Mouse (Mus musculus) CH12.LX (cell line): ENCODE data around the gene Ap4s1. TPM values are rescaled to one million over a fixed set of nuclear protein-coding genes. Genes with fewer than 3 reads are reported as not detected.

ENCODE experiments used
- DNase-seq: peaks from one replicate; pipeline ENCODE4 v3.0.0-alpha.2; 2013; ENCODE audit errors: extremely low read depth
- H3K27ac ChIP-seq: 2 replicates; pipeline ENCODE4 v1.5.1; 2012; ENCODE audit warnings: low read depth, mild to moderate bottlenecking, control low read depth, moderate library complexity; ENCODE audit not compliant: insufficient read depth
- H3K27me3 ChIP-seq: replicated peaks from 2 replicates; pipeline ENCODE3; 2012; ENCODE audit warnings: inconsistent platforms
- H3K36me3 ChIP-seq, 2 experiments: replicated peaks in 1 of 2; 2 replicates each; pipeline versions ENCODE3 to v1.6.1; 2012; ENCODE audit warnings: inconsistent platforms in 1 of 2, low read length in 1 of 2, mild to moderate bottlenecking in 1 of 2, mixed read lengths in 1 of 2, moderate library complexity in 1 of 2; ENCODE audit not compliant: control insufficient read depth in 1 of 2, insufficient read depth in 1 of 2
- H3K4me1 ChIP-seq, 2 experiments: 2 replicates each; pipeline ENCODE4 v1.6.1; 2012; ENCODE audit warnings: inconsistent platforms in 1 of 2, moderate library complexity in 1 of 2; ENCODE audit not compliant: insufficient read depth in 2 of 2, control insufficient read depth in 1 of 2
- H3K4me2 ChIP-seq: 2 replicates; pipeline ENCODE4 v1.6.1; 2012; ENCODE audit warnings: low read depth, mild to moderate bottlenecking, control low read depth; ENCODE audit not compliant: poor library complexity, insufficient read depth, severe bottlenecking
- H3K4me3 ChIP-seq, 3 experiments: fragments of 150-350 bp in 1 of 3; sonication (generic) in 1 of 3; replicated peaks in 1 of 3; 2 replicates each; pipeline versions ENCODE3 to v1.5.1; 2011 to 2012; ENCODE audit warnings: low read depth in 2 of 3, low read length in 2 of 3, mild to moderate bottlenecking in 2 of 3, moderate library complexity in 2 of 3, control low read depth in 1 of 3, improper control_type of control experiment in 1 of 3, inconsistent platforms in 1 of 3, mixed read lengths in 1 of 3; ENCODE audit not compliant: poor library complexity in 1 of 3
- H3K79me2 ChIP-seq: replicated peaks from 2 replicates; pipeline ENCODE4 v1.6.1; 2012; ENCODE audit warnings: mild to moderate bottlenecking, moderate library complexity; ENCODE audit not compliant: control insufficient read depth, poor library complexity, insufficient read depth, severe bottlenecking; ENCODE audit errors: extremely low read depth
- H3K9ac ChIP-seq: 2 replicates; pipeline ENCODE4 v1.6.1; 2012; ENCODE audit warnings: low read depth, mild to moderate bottlenecking, control low read depth, moderate library complexity; ENCODE audit not compliant: insufficient read depth
- H3K9me3 ChIP-seq: replicated peaks from 2 replicates; pipeline ENCODE3; 2012; ENCODE audit warnings: low read length, inconsistent platforms, mixed read lengths
- BHLHE40 ChIP-seq: IDR thresholded peaks from 2 replicates; pipeline ENCODE4 v1.6.1; 2011; ENCODE audit warnings: mild to moderate bottlenecking, low read depth, low read length, improper control_type of control experiment
- CHD1 ChIP-seq: IDR thresholded peaks from 2 replicates; pipeline ENCODE4 v1.6.1; 2012; ENCODE audit warnings: low read depth, low read length, improper control_type of control experiment, inconsistent platforms
- CHD2 ChIP-seq: IDR thresholded peaks from 2 replicates; pipeline ENCODE4 v1.6.1; 2011; ENCODE audit warnings: low read length, improper control_type of control experiment
- ELF1 ChIP-seq: IDR thresholded peaks from 2 replicates; pipeline ENCODE4 v1.6.1; 2014; ENCODE audit warnings: low read depth, mild to moderate bottlenecking, inconsistent platforms, low read length, improper control_type of control experiment
- EP300 ChIP-seq: IDR thresholded peaks from 2 replicates; pipeline ENCODE4 v1.6.1; 2011; ENCODE audit warnings: low read length, improper control_type of control experiment
- JUN ChIP-seq: IDR thresholded peaks from 2 replicates; pipeline ENCODE4 v1.6.1; 2011; ENCODE audit warnings: low read depth, mild to moderate bottlenecking, low read length, improper control_type of control experiment, moderate library complexity; ENCODE audit not compliant: insufficient read depth
- KAT2A ChIP-seq: IDR thresholded peaks from 2 replicates; pipeline ENCODE4 v1.6.1; 2012; ENCODE audit warnings: low read length, improper control_type of control experiment, inconsistent platforms; ENCODE audit not compliant: insufficient replicate concordance
- MAFK ChIP-seq: IDR thresholded peaks from 2 replicates; pipeline ENCODE4 v1.6.1; 2011; ENCODE audit warnings: low read length, improper control_type of control experiment; ENCODE audit not compliant: insufficient replicate concordance
- NRF1 ChIP-seq: IDR thresholded peaks from 2 replicates; pipeline ENCODE4 v1.6.1; 2014; ENCODE audit warnings: low read depth, mild to moderate bottlenecking, inconsistent platforms, low read length, improper control_type of control experiment, moderate library complexity
- RCOR1 ChIP-seq: conservative IDR thresholded peaks from 2 replicates; pipeline ENCODE4 v1.6.1; 2012; ENCODE audit warnings: low read depth, mild to moderate bottlenecking, inconsistent platforms, low read length, improper control_type of control experiment
- TBP ChIP-seq: conservative IDR thresholded peaks from 2 replicates; pipeline ENCODE4 v1.6.1; 2011; ENCODE audit warnings: low read depth, low read length, improper control_type of control experiment
- TCF12 ChIP-seq: IDR thresholded peaks from 2 replicates; pipeline ENCODE4 v1.6.1; 2014; ENCODE audit warnings: low read depth, mild to moderate bottlenecking, inconsistent platforms, low read length, improper control_type of control experiment
- ZMIZ1 ChIP-seq: IDR thresholded peaks from 2 replicates; pipeline ENCODE4 v1.6.1; 2012; ENCODE audit warnings: low read depth, mild to moderate bottlenecking, inconsistent platforms, low read length, improper control_type of control experiment
- dilution Hi-C: fragments of 300-500 bp; cut with MboI; formaldehyde crosslinking; loops from 2 replicates; pipeline ENCODE4 v1.14.3; 2020; ENCODE audit warnings: low sequenced_read_pairs; ENCODE audit not compliant: extremely low pct_unique_long_range_greater_than_20kb, extremely low pct_ligation_motif_present
- in situ Hi-C: fragments of 300-500 bp; cut with MboI; formaldehyde crosslinking; loops from 3 replicates; pipeline ENCODE4 v1.14.3; 2019; ENCODE audit warnings: low sequenced_read_pairs, low pct_ligation_motif_present, low pct_unique_long_range_greater_than_20kb, mixed read lengths
- polyA plus RNA-seq: library from polyadenylated mRNA; unstranded; fragments of >175 nt; gene quantifications from 2 replicates; pipeline ENCODE4 v1.2.1, GENCODE M21; 2012; ENCODE audit warnings: low read depth; ENCODE audit not compliant: insufficient read length
- total RNA-seq, 2 experiments: library from RNA; depleted of rRNA; stranded (reverse); fragments of 300-350 nt in 1 of 2; fragments of >200 nt in 1 of 2; gene quantifications; 2 replicates each; pipeline ENCODE4 v1.2.3; 2012 to 2014

The Ap4s1 gene
- total and polyA plus RNA-seq, 3 experiments, result 11.0 to 32.4 (median 20.5) TPM

DNA sequence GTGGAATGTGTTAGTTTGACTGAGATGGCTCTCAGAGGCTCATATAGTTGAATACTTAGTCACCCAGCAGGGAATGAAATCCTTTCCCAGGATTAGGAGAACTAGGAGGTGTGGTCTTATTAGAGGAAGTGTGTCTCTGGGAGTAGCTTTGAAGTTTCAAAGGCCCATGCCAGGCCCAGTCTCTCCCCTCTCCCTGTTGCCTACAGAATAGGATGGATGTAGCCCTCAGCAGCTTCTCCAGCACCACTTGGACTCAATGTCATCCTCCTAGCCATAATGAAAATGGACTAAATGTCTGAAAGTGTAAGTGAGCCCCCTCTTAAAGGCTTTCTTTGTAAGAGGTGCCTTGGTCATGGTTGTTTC, 65.7 kb downstream of the Ap4s1 start:
- Histone ChIP-seq H3K4me1 (no peaks in the 10 kb centered on the region), H3K4me2 (no peak overlapping the region), H3K9me3 (no peaks in the 10 kb centered on the region), H3K27me3 (no peaks in the 10 kb centered on the region), H3K36me3 (peaks cover 49 to 88% of the 10 kb centered on the region in 2 experiments), H3K27ac (no peak overlapping the region), H3K4me3 (no peak overlapping the region), H3K9ac (no peak overlapping the region), H3K79me2 (no peaks in the 10 kb centered on the region)
- TF ChIP-seq TBP (no peak), MAFK (no peak), NRF1 (no peak), BHLHE40 (no peak), EP300 (no peak), KAT2A (no peak), JUN (no peak), TCF12 (no peak), RCOR1 (no peak)
- in situ Hi-C loops (loop anchor here (25.0 kb wide), 1 partner anchor 344 kb away; no protein-coding TSS in a partner anchor), dilution Hi-C loops (no loop called here)
- no peak for DNase-seq

DNA sequence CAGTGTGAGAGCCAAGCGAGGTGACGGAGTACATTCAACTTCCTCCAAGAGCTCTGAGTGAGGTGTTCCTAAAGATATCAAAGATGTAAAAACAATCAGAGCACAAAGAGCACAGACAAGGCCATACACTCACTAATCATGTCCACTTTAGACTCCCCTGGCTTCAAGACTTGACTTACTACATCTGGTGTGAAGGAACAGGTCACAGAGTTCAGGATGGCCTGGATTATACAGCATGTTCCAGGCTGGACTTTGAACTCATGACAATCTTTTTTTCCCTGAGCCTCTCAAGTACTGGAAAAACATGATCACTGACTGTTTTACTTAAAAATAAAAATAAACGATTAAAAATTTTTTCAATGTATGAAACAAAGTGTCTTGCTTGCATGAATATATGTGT, 68.5 kb downstream of the Ap4s1 start:
- dilution Hi-C loops, result no loop called here
- Histone ChIP-seq H3K4me3 (no peak overlapping the region), H3K27me3 (no peaks in the 10 kb centered on the region)
- TF ChIP-seq BHLHE40, result no peak
- TF ChIP-seq ZMIZ1, result no peak
- no peak for TF ChIP-seq ELF1
- no peak for TF ChIP-seq CHD1
- no peak for TF ChIP-seq CHD2
- TF ChIP-seq, all 38 proteins: peak for 0
- Histone ChIP-seq H3K4me1 (no peaks in the 10 kb centered on the region), H3K9me3 (no peaks in the 10 kb centered on the region), H3K27ac (no peak overlapping the region), H3K9ac (no peak overlapping the region), H3K36me3 (peaks cover 42 to 80% of the 10 kb centered on the region in 2 experiments), H3K79me2 (no peaks in the 10 kb centered on the region), H3K4me2 (no peak overlapping the region)
- in situ Hi-C loops, result loop anchor here (25.0 kb wide), 1 partner anchor 347 kb away; no protein-coding TSS in a partner anchor
- DNase-seq, result no peak

DNA sequence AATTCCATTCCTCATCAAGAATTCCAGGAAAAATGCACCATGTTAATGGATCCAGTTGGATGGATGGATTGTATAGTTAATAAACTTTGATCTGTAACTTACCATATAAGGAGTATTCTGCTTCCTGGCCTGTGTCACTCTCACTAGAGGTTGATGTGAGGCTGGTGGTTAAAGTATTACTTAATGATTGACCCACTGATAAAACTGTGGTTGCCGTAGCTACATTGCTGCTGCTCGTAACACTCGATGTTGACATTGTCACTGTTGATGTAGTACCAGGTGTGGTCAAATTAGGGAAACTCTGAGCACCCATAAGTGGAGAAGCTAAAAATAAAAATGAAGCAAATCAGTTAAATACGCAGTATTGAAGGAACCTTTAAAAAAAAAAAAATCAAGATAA, 76.6 kb downstream of the Ap4s1 start:
- Histone ChIP-seq H3K27ac (no peak overlapping the region), H3K4me2 (no peak overlapping the region), H3K27me3 (no peaks in the 10 kb centered on the region), H3K4me1 (peaks cover 0 to 4% of the 10 kb centered on the region in 2 experiments; a peak in 1 of 4 replicates)
- in situ Hi-C loops, result loop anchor here (25.0 kb wide), 1 partner anchor 355 kb away; no protein-coding TSS in a partner anchor
- TF ChIP-seq CHD1 (no peak), CHD2 (no peak)
- TF ChIP-seq, all 38 proteins: peak for 0
- dilution Hi-C loops, result no loop called here
- peaks cover 39 to 67% of the 10 kb centered on the region in 2 experiments for H3K36me3 ChIP-seq
- no peak for DNase-seq
- no peaks in the 10 kb centered on the region for H3K79me2 ChIP-seq
- H3K9ac ChIP-seq, result no peak overlapping the region
- H3K9me3 ChIP-seq, result no peaks in the 10 kb centered on the region
- H3K4me3 ChIP-seq, result no peak overlapping the region
